Mouse (Mus musculus): ENCODE results near the gene Mb.
A peak's percentile ranks its signal among the peaks of the same experiment; 100 is the strongest.
"Not testable (repeated sequence)": the region's sequence is repeated elsewhere in the genome, so short reads cannot be mapped to it uniquely, and the experiment has no call there.

Mb gene

GRCm38 (mm10) chr15:77062746-77063145 lies 12.3 kb upstream of the Mb start:
- DNase-seq, result no peak

GRCm38 (mm10) chr15:77059416-77059815 lies 8.9 kb upstream of the Mb start:
- DNase-seq, result not testable (repeated sequence)

- DNase-seq, result no peak
Observed at GRCm38 (mm10) chr15:77058566-77058965, 8.1 kb upstream of the Mb start.

- no peak for DNase-seq
Observed at GRCm38 (mm10) chr15:77056791-77057051, 6.3 kb upstream of the Mb start.

- no peak for DNase-seq
Observed at GRCm38 (mm10) chr15:77056001-77056790, 5.7 kb upstream of the Mb start.

- no peak for DNase-seq
Observed at GRCm38 (mm10) chr15:77054611-77055175, 4.2 kb upstream of the Mb start.

GRCm38 (mm10) chr15:77053021-77053420 lies 2.6 kb upstream of the Mb start:
- no peak for DNase-seq

- no peak for DNase-seq
Observed at GRCm38 (mm10) chr15:77052176-77052575, 1.7 kb upstream of the Mb start.

GRCm38 (mm10) chr15:77045609-77046008 lies 4.9 kb downstream of the Mb start:
- DNase-seq, result peak; percentile 95

GRCm38 (mm10) chr15:77044597-77045320 lies 5.7 kb downstream of the Mb start, which contains the start of gene Apol6:
Gene Apol6 (plus strand): TSS chr15:77044729.
- DNase-seq, result no peak

- no peak for DNase-seq
Observed at GRCm38 (mm10) chr15:77040784-77041183, 9.7 kb downstream of the Mb start.

GRCm38 (mm10) chr15:77039211-77039700 lies 11.2 kb downstream of the Mb start:
- DNase-seq, result peak; percentile 92

GRCm38 (mm10) chr15:77037278-77038161 lies 12.9 kb downstream of the Mb start:
- peak; percentile 100 for DNase-seq

- DNase-seq, result no peak
Observed at GRCm38 (mm10) chr15:77036989-77037277, 13.5 kb downstream of the Mb start.

GRCm38 (mm10) chr15:77036320-77036988 lies 14.0 kb downstream of the Mb start:
- DNase-seq, result peak; percentile 99

GRCm38 (mm10) chr15:77035643-77036042 lies 14.8 kb downstream of the Mb start:
- no peak for DNase-seq

- peak; percentile 79 for DNase-seq
Observed at GRCm38 (mm10) chr15:77034526-77034925, 15.9 kb downstream of the Mb start.

GRCm38 (mm10) chr15:77031271-77031670 lies 19.2 kb downstream of the Mb start:
- DNase-seq, result no peak

- DNase-seq, result peak; percentile 97
Observed at GRCm38 (mm10) chr15:77029331-77029991, 21.0 kb downstream of the Mb start.

- peak; percentile 98 for DNase-seq
Observed at GRCm38 (mm10) chr15:77027675-77028074, 22.8 kb downstream of the Mb start.

- peak; percentile 93 for DNase-seq
Observed at GRCm38 (mm10) chr15:77027117-77027516, 23.4 kb downstream of the Mb start.
